Mouse (Mus musculus) spleen, adult 12 weeks (tissue): ENCODE measurements around the gene Evi2.
A peak's percentile ranks its signal among the peaks of the same experiment; 100 is the strongest.

Experiments used
- DNase-seq: peaks from one replicate; pipeline ENCODE4 v3.0.0; 2022; ENCODE audit warnings: low spot score

Evi2 gene

GRCm38 (mm10) chr11:79530333-79530761, at the start of gene Evi2, which contains the start of gene Evi2a:
Gene Evi2, minus strand, starts transcription at chr11:79530589.
Gene Evi2a, minus strand, starts transcription at chr11:79530609.
- DNase-seq = peak; percentile 8

- DNase-seq = peak; percentile 60
Observed at GRCm38 (mm10) chr11:79577741-79578140, 47.4 kb upstream of the Evi2 start.

GRCm38 (mm10) chr11:79575383-79576073, 45.1 kb upstream of the Evi2 start:
- DNase-seq = no peak

- no peak for DNase-seq
Observed at GRCm38 (mm10) chr11:79573836-79574235, 43.4 kb upstream of the Evi2 start.

GRCm38 (mm10) chr11:79570319-79570718, 39.9 kb upstream of the Evi2 start:
- DNase-seq = no peak

- DNase-seq = no peak
Observed at GRCm38 (mm10) chr11:79568197-79568911, 38.0 kb upstream of the Evi2 start.

- DNase-seq = no peak
Observed at GRCm38 (mm10) chr11:79566947-79567346, 36.6 kb upstream of the Evi2 start.

- DNase-seq = no peak
Observed at GRCm38 (mm10) chr11:79563493-79563892, 33.1 kb upstream of the Evi2 start.

GRCm38 (mm10) chr11:79560536-79560935, 30.1 kb upstream of the Evi2 start:
- DNase-seq = no peak

GRCm38 (mm10) chr11:79552622-79553021, 22.2 kb upstream of the Evi2 start:
- no peak for DNase-seq

- DNase-seq = no peak
Observed at GRCm38 (mm10) chr11:79536293-79536692, 5.9 kb upstream of the Evi2 start.

GRCm38 (mm10) chr11:79535554-79535953, 5.2 kb upstream of the Evi2 start:
- no peak for DNase-seq

GRCm38 (mm10) chr11:79533950-79534690, 3.7 kb upstream of the Evi2 start:
- DNase-seq = no peak

- no peak for DNase-seq
Observed at GRCm38 (mm10) chr11:79533311-79533710, 2.9 kb upstream of the Evi2 start.

- no peak for DNase-seq
Observed at GRCm38 (mm10) chr11:79531485-79531884, 1.1 kb upstream of the Evi2 start.

- DNase-seq = no peak
Observed at GRCm38 (mm10) chr11:79530774-79531173, 385 bp upstream of the Evi2 start.

GRCm38 (mm10) chr11:79529736-79530135, 653 bp downstream of the Evi2 start:
- DNase-seq = no peak

- DNase-seq = no peak
Observed at GRCm38 (mm10) chr11:79529226-79529625, 1.2 kb downstream of the Evi2 start.

GRCm38 (mm10) chr11:79528601-79529000, 1.8 kb downstream of the Evi2 start:
- no peak for DNase-seq

- DNase-seq = peak; percentile 8
Observed at GRCm38 (mm10) chr11:79527739-79528384, 2.5 kb downstream of the Evi2 start.

- peak; percentile 6 for DNase-seq
Observed at GRCm38 (mm10) chr11:79527015-79527738, 3.2 kb downstream of the Evi2 start.

GRCm38 (mm10) chr11:79526549-79526948, 3.8 kb downstream of the Evi2 start:
- DNase-seq = no peak
